Mouse (Mus musculus) ES-E14 (cell line): ENCODE data around the gene Slc45a2. TPM values are rescaled to one million over a fixed set of nuclear protein-coding genes. Genes with fewer than 3 reads are reported as not detected.
A peak's percentile ranks its signal among the peaks of the same experiment; 100 is the strongest.

ENCODE experiments used
- DNase-seq: peaks from one replicate; pipeline ENCODE4 v3.0.0-alpha.2; 2013; ENCODE audit warnings: low read depth, low spot score
- H3K27ac ChIP-seq: 2 replicates; pipeline ENCODE4 v1.5.1; 2012; ENCODE audit warnings: low read depth, mild to moderate bottlenecking, low read length, moderate library complexity, mixed read lengths; ENCODE audit not compliant: poor library complexity, insufficient read depth, severe bottlenecking
- H3K36me3 ChIP-seq: 2 replicates; pipeline ENCODE4 v1.6.1; 2012; ENCODE audit warnings: mild to moderate bottlenecking, low read length, moderate library complexity, mixed read lengths; ENCODE audit not compliant: control insufficient read depth, poor library complexity, insufficient read depth, severe bottlenecking
- H3K4me1 ChIP-seq, 2 experiments: fragments of 150-350 bp in 1 of 2; sonication (generic) in 1 of 2; 2 replicates each; pipeline ENCODE4 v1.6.1; 2012; ENCODE audit warnings: low read length in 2 of 2, mild to moderate bottlenecking in 1 of 2, mixed read lengths in 1 of 2; ENCODE audit not compliant: control insufficient read depth in 2 of 2, insufficient read depth in 2 of 2, poor library complexity in 1 of 2
- H3K4me3 ChIP-seq, 2 experiments: fragments of 150-350 bp in 1 of 2; sonication (generic) in 1 of 2; 2 replicates each; pipeline ENCODE4 v1.5.1; 2012; ENCODE audit warnings: low read length in 2 of 2, low read depth in 1 of 2, mild to moderate bottlenecking in 1 of 2, mixed read lengths in 1 of 2; ENCODE audit not compliant: insufficient read depth in 1 of 2, poor library complexity in 1 of 2, severe bottlenecking in 1 of 2
- H3K9ac ChIP-seq: 2 replicates; pipeline ENCODE4 v1.6.1; 2012; ENCODE audit warnings: low read depth, mild to moderate bottlenecking, low read length, mixed read lengths; ENCODE audit not compliant: poor library complexity, insufficient read depth, severe bottlenecking
- H3K9me3 ChIP-seq: fragments of 150-350 bp; sonication (generic); 2 replicates; pipeline ENCODE4 v1.6.1; 2012; ENCODE audit warnings: low read depth, mild to moderate bottlenecking, low read length; ENCODE audit not compliant: control insufficient read depth, insufficient read depth
- CHD2 ChIP-seq: IDR thresholded peaks from 2 replicates; pipeline ENCODE4 v1.6.1; 2014; ENCODE audit warnings: mild to moderate bottlenecking, low read depth, low read length, inconsistent platforms
- HCFC1 ChIP-seq: IDR thresholded peaks from 2 replicates; pipeline ENCODE4 v1.6.1; 2012; ENCODE audit warnings: low read length, inconsistent platforms, borderline replicate concordance; ENCODE audit not compliant: insufficient read depth
- MAFK ChIP-seq: IDR thresholded peaks from 2 replicates; pipeline ENCODE4 v1.6.1; 2014; ENCODE audit warnings: mild to moderate bottlenecking, low read depth, low read length, inconsistent platforms; ENCODE audit not compliant: insufficient read depth
- ZC3H11A ChIP-seq: IDR thresholded peaks from 2 replicates; pipeline ENCODE4 v1.6.1; 2012; ENCODE audit warnings: low read depth, mild to moderate bottlenecking, inconsistent platforms, low read length, borderline replicate concordance
- ZNF384 ChIP-seq: IDR thresholded peaks from 2 replicates; pipeline ENCODE4 v1.6.1; 2012; ENCODE audit warnings: low read depth, low read length, inconsistent platforms
- in situ Hi-C, 2 experiments: fragments of 600-800 bp; cut with MboI; formaldehyde crosslinking; loops; one replicate each; pipeline ENCODE4 v1.15.1; 2025; ENCODE audit warnings: low sequenced_read_pairs in 2 of 2, inconsistent platforms in 1 of 2; ENCODE audit not compliant: unreplicated experiment in 2 of 2
- total RNA-seq: library from RNA; depleted of rRNA; stranded (reverse); fragments of 300-350 nt; gene quantifications from 2 replicates; pipeline ENCODE4 v1.2.3, GENCODE M21; 2012

The Slc45a2 gene
- total RNA-seq, 1 experiment: 0.13 TPM

GRCm38 (mm10) chr15:11008756-11009155 lies 8.2 kb downstream of the Slc45a2 start:
- Histone ChIP-seq H3K36me3 (no peaks in the 10 kb centered on the region), H3K27ac (no peak overlapping the region), H3K4me3 (no peak overlapping the region), H3K4me1 (no peaks in the 10 kb centered on the region), H3K9me3 (no peaks in the 10 kb centered on the region), H3K9ac (no peak overlapping the region)
- in situ Hi-C loops: no loop called here
- peak; percentile 20 for DNase-seq
- TF ChIP-seq ZC3H11A (peak; percentile 35; the same call in 1 of the 2 replicates), CHD2 (no peak)

DNA sequence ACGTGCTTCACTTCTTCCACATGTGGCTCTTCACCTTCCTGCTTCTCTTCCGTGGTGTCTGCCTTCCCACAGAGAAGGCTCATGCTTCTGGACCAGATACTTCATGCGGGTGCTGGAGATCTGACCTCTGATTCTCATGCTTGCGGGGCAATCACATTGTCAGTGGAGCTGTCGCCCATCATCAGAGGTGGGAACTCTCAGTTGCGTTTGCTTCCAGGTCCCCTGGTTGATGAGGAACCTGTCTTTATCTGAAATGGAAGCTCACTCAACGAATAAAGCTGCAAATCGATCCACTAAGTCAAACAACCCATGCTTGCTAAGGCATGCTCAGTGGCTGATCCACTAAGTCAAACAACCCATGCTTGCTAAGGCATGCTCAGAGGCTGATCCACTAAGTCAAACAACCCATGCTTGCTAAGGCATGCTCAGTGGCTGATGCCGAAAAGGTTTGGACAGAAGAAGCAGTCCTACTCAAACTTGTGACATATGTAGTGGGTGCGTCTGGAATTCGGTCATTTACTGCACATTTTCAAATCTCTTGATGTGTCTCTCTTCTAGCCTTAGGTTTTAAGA lies 10.5 kb downstream of the Slc45a2 start:
- H3K36me3 ChIP-seq: no peaks in the 10 kb centered on the region
- in situ Hi-C loops: no loop called here
- no peak overlapping the region for H3K4me3 ChIP-seq
- H3K27ac ChIP-seq: no peak overlapping the region
- TF ChIP-seq CHD2 (no peak), ZNF384 (no peak), MAFK (no peak), HCFC1 (no peak), ZC3H11A (no peak)
- DNase-seq: no peak
- H3K4me1 ChIP-seq: no peaks in the 10 kb centered on the region
- H3K9ac ChIP-seq: no peak overlapping the region
- no peaks in the 10 kb centered on the region for H3K9me3 ChIP-seq

GRCm38 (mm10) chr15:11014931-11015330 lies 14.4 kb downstream of the Slc45a2 start:
- in situ Hi-C loops: no loop called here
- H3K4me1 ChIP-seq: no peaks in the 10 kb centered on the region
- no peak overlapping the region for H3K4me3 ChIP-seq
- no peak for DNase-seq
- no peaks in the 10 kb centered on the region for H3K9me3 ChIP-seq
- no peaks in the 10 kb centered on the region for H3K36me3 ChIP-seq
- no peak overlapping the region for H3K27ac ChIP-seq
- no peak overlapping the region for H3K9ac ChIP-seq
- TF ChIP-seq HCFC1 (no peak), ZNF384 (no peak), CHD2 (no peak), ZC3H11A (no peak), MAFK (no peak)

DNA sequence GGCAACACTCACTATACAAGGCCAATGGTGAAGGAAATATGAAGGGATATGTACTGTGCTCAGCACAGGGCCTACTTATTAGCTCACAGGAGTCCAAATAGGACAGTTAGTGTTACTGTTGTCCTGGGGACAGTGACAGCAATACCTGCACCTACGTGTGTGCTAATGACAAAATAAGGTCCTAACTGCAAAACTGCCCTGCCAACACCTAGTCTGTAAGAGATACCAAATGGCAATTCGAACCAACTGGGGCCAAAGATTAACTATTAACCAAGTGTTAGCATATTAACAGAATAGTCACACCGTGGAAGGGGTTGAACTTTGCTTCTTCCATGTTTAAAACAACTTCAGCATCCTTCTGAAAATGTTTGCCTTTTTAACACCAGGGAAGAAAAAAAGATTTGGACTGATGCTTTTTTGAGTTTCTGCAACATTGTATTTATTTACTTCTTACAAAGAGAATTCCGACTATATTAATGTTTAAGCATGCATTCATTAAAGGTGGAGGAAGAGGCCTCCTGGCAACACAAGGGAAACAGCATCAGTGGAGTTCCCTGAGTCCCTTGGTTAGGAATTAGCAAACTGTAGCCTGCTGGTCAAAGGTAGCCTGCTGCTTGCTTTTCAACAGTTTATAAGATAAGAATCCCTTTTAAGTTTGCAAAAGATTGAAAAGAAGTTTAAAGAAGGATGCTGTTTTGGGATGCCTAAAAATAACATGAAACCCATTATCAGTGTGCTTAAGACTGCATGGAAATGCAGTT lies 26.5 kb downstream of the Slc45a2 start:
- H3K4me3 ChIP-seq: no peak overlapping the region
- no peak for TF ChIP-seq MAFK
- in situ Hi-C loops: loop anchor here in 1 of 2 experiments (25.0 kb wide), 1 partner anchor 360 kb away; the partner anchor contains the start of gene Tars
- no peaks in the 10 kb centered on the region for H3K9me3 ChIP-seq
- no peak overlapping the region for H3K27ac ChIP-seq
- no peaks in the 10 kb centered on the region for H3K36me3 ChIP-seq
- no peak overlapping the region for H3K9ac ChIP-seq
- DNase-seq: no peak
- no peaks in the 10 kb centered on the region for H3K4me1 ChIP-seq

DNA sequence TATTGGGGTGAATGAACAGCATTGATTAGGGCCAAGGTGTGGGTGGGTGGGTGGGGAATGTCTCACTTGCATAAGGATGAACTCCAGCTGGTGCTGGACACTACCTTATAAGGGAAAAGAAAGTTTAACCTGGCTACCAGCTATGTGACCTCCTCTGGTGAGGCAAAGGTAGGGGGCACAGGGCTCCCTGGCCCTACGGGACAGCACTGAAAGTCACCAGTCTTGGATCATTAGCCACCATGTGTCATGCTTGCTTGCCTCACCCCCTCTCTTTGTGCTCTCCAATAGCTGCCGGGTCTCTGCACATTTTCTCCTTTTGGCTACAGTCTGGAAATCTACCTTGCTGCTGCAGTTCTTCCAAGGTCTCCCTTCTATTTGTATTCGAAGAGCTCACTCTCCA lies 29.7 kb downstream of the Slc45a2 start:
- in situ Hi-C loops: loop anchor here (10.0 to 25.0 kb wide), 2 partner anchors 285 to 357 kb away; partner anchors contain the start of gene Tars (in 1 of the 2)

More for the DNA sequence above, 29.7 kb downstream of the Slc45a2 start:
- no peak overlapping the region for H3K27ac ChIP-seq
- DNase-seq: no peak
- H3K4me1 ChIP-seq: no peaks in the 10 kb centered on the region
- H3K9ac ChIP-seq: no peak overlapping the region
- no peaks in the 10 kb centered on the region for H3K9me3 ChIP-seq
- no peak for TF ChIP-seq ZC3H11A
- no peak for TF ChIP-seq MAFK
- no peak for TF ChIP-seq CHD2
- TF ChIP-seq ZNF384: no peak
- no peak for TF ChIP-seq HCFC1
- H3K36me3 ChIP-seq: no peaks in the 10 kb centered on the region
- no peak overlapping the region for H3K4me3 ChIP-seq
